11 mouse cellular contexts compared by ENCODE assay signal in genomic region chr1:72806044-72806584, GRCm38 (mm10). TPM values are rescaled to one million over a fixed set of nuclear protein-coding genes. Genes with fewer than 3 reads are reported as not detected.
DNase-seq lines count a peak whose midpoint lies in the region; ATAC-seq and TF ChIP-seq lines count a peak whose summit lies in the region.
"Had no signal": no experiment of that assay in that cellular context is flagged by ENCODE, and none has a peak within 500 bp of the region (broad histone marks: within the 10 kb centered on the region; RNA-seq: fewer than 3 reads in every experiment).

No protein-coding gene starts in this region.

- peak overlapping the region; percentile 94 for H3K27ac ChIP-seq in ES-Bruce4 (ENCODE audit: insufficient read depth, low read length)
- peak overlapping the region; percentile 32; the same call in 1 of the 2 replicates for H3K27ac ChIP-seq in hindbrain, embryonic 14.5 days
- peak overlapping the region; percentile 32 for H3K27ac ChIP-seq in midbrain, embryonic 14.5 days (replicated peaks; ENCODE audit: low read depth, low read length)

- no peaks in the 10 kb centered on the region for H3K27me3 ChIP-seq in ES-Bruce4 (ENCODE audit: control insufficient read depth, insufficient read depth, low read length, poor library complexity, severe bottlenecking)
- no peaks in the 10 kb centered on the region for H3K27me3 ChIP-seq in hindbrain, embryonic 14.5 days (ENCODE audit: control insufficient read depth, insufficient read depth, low read length)
- H3K27me3 ChIP-seq in midbrain, embryonic 14.5 days (ENCODE audit: control insufficient read depth, insufficient read depth, low read length) = no peaks in the 10 kb centered on the region

- TF ChIP-seq EP300 in ES-Bruce4 (IDR thresholded peaks at IDR 0.05; ENCODE audit: insufficient read depth, low read depth, low read length) = peak; percentile 96

- 0 out of 2 replicates have a peak overlapping the region, but pooled peaks have one; percentile 11 for H3K4me3 ChIP-seq in ES-Bruce4 (ENCODE audit: low read depth, low read length)
- no peak overlapping the region for H3K4me3 ChIP-seq in hindbrain, embryonic 14.5 days (replicated peaks; ENCODE audit: low read length)
- no peak overlapping the region for H3K4me3 ChIP-seq in midbrain, embryonic 14.5 days (replicated peaks; ENCODE audit: low read depth, low read length)

- H3K9ac ChIP-seq in ES-Bruce4 (ENCODE audit: low read depth, poor library complexity, severe bottlenecking) = peak overlapping the region; percentile 52
- H3K9ac ChIP-seq in hindbrain, embryonic 14.5 days = peak overlapping the region; percentile 16; the same call in 1 of the 2 replicates
- H3K9ac ChIP-seq in midbrain, embryonic 14.5 days (replicated peaks; ENCODE audit: low read length) = no peak overlapping the region

- peak; percentile 80 for DNase-seq in embryo, embryonic 11 days
- no peak for DNase-seq in hindbrain, embryonic 14.5 days (ENCODE audit: low spot score)
- DNase-seq in midbrain, embryonic 14.5 days = peak; percentile 41
- no peak for DNase-seq in left cerebral cortex, postnatal 36 days (ENCODE audit: low spot score in 2 of 2)
- DNase-seq in adrenal gland, adult 8-10 months = no peak
- no peak for DNase-seq in testis, postnatal 14 days (ENCODE audit: low spot score)
- no peak for DNase-seq in adrenal gland, adult 2 months
- DNase-seq: cerebellum, adult 9-11 months; layer of hippocampus, postnatal 36 days; thymus, postnatal 4 days had no signal

- WGBS in hindbrain, embryonic 14.5 days = 7% methylated on average over 11 of the region's 11 CpGs
- WGBS in midbrain, embryonic 14.5 days = 4% methylated on average over 11 of the region's 11 CpGs

- H3K9me3 ChIP-seq in ES-Bruce4 (replicated peaks; ENCODE audit: control insufficient read depth, insufficient read depth, low read length, poor library complexity, severe bottlenecking) = no peaks in the 10 kb centered on the region
- H3K9me3 ChIP-seq in hindbrain, embryonic 14.5 days (ENCODE audit: control insufficient read depth, low read length) = no peaks in the 10 kb centered on the region
- H3K9me3 ChIP-seq in midbrain, embryonic 14.5 days (ENCODE audit: control insufficient read depth, low read length) = peaks cover 8% of the 10 kb centered on the region; the same call in 1 of the 2 replicates

- ATAC-seq in hindbrain, embryonic 14.5 days (ENCODE audit: low FRiP score) = peak; percentile 57
- peak; percentile 70 for ATAC-seq in midbrain, embryonic 14.5 days (ENCODE audit: low FRiP score, low TSS enrichment)

- H3K36me3 ChIP-seq in ES-Bruce4 (ENCODE audit: control insufficient read depth, insufficient read depth, low read length, poor library complexity, severe bottlenecking) = no peaks in the 10 kb centered on the region
- H3K36me3 ChIP-seq in hindbrain, embryonic 14.5 days (replicated peaks; ENCODE audit: control insufficient read depth, insufficient read depth) = no peaks in the 10 kb centered on the region
- no peaks in the 10 kb centered on the region for H3K36me3 ChIP-seq in midbrain, embryonic 14.5 days (ENCODE audit: control insufficient read depth, insufficient read depth, low read length)

- intact Hi-C loops in left cerebral cortex, postnatal 36 days (cut with DNase I) = no loop called here

- H3K4me1 ChIP-seq in ES-Bruce4 (ENCODE audit: control insufficient read depth, insufficient read depth, low read length) = peaks cover 6% of the 10 kb centered on the region
- peaks cover 22% of the 10 kb centered on the region for H3K4me1 ChIP-seq in hindbrain, embryonic 14.5 days (replicated peaks; ENCODE audit: control insufficient read depth, insufficient read depth, low read length)
- peaks cover 19% of the 10 kb centered on the region for H3K4me1 ChIP-seq in midbrain, embryonic 14.5 days (ENCODE audit: control insufficient read depth, insufficient read depth, low read length)

- H3K4me2 ChIP-seq in hindbrain, embryonic 14.5 days (replicated peaks) = peak overlapping the region; percentile 7; the same call in 1 of the 2 replicates
- H3K4me2 ChIP-seq in midbrain, embryonic 14.5 days (ENCODE audit: low read length) = no peak overlapping the region

- TF ChIP-seq POLR2A in ES-Bruce4 (IDR thresholded peaks at IDR 0.05; ENCODE audit: insufficient read depth, low read length) = no peak

- no peak for TF ChIP-seq CTCF in ES-Bruce4 (IDR thresholded peaks at IDR 0.05; ENCODE audit: low read depth, low read length)

RNA-seq across cellular contexts. Expression of gene Igfbp2, which starts 18.2 kb away (rescaled TPM):
- polyA plus RNA-seq in ES-Bruce4 (2011; ENCODE audit: insufficient read depth, insufficient read length, low read depth, missing spikeins) = 537 and 588 TPM in 2 replicates
- polyA plus RNA-seq in hindbrain, embryonic 14.5 days (2014; fragmentation: Nextera tagmentation; extraction: Ambion mirVana) = 443 and 473 TPM in 2 replicates
- polyA plus RNA-seq in midbrain, embryonic 14.5 days (2014; fragmentation: Nextera tagmentation; extraction: Ambion mirVana) = 200 and 310 TPM in 2 replicates
- 10 to 100 TPM; 75.9 to 80.0 TPM for total RNA-seq in left cerebral cortex, postnatal 36 days (2021)
- total RNA-seq in adrenal gland, adult 8-10 months (2022) = 1 to 10 TPM; 2.4 to 4.0 (median 2.6) TPM
- 1 to 10 TPM; 2.0 to 4.1 TPM for total RNA-seq in adrenal gland, adult 2 months (2021)
- 12.6 and 13.0 TPM in 2 replicates for polyA plus RNA-seq in adrenal gland, adult 2 months (2012; rRNA removed)

Comparison
In these comparisons a context has a peak if more than half of its experiments do, and no peak if none do; other contexts are left out.
1. H3K27ac ChIP-seq: peak in every context shown above with its lines; median percentile 94 in ES-Bruce4; 32 in hindbrain, embryonic 14.5 days; 32 in midbrain, embryonic 14.5 days.
2. DNase-seq: peak in embryo, embryonic 11 days (single experiment) and midbrain, embryonic 14.5 days (single experiment); none in hindbrain, embryonic 14.5 days (single experiment), left cerebral cortex, postnatal 36 days (0 of 2), adrenal gland, adult 8-10 months (single experiment), testis, postnatal 14 days (single experiment) and adrenal gland, adult 2 months (single experiment).
3. RNA of gene Igfbp2, which starts 18.2 kb away (polyA plus RNA-seq): 537 to 588 TPM in ES-Bruce4, 443 to 473 TPM in hindbrain, embryonic 14.5 days and 200 to 310 TPM in midbrain, embryonic 14.5 days; 12.6 to 13.0 TPM in adrenal gland, adult 2 months; every median in the first group is over 10 times any median in the second.